Mouse (Mus musculus): ENCODE measurements at regions not wholly inside any gene's neighbourhood (a gene's known extent, or its start where the extent isn't known, plus 50 kb on each side); places are given as distances from the start of the nearest gene placed in this dataset.

- TF ChIP-seq POLR2A (IDR thresholded peaks at IDR 0.05; ENCODE audit: low read depth, low read length) (no peak), CTCF (IDR thresholded peaks at IDR 0.05; ENCODE audit: extremely low read depth, insufficient read length, insufficient replicate concordance, low read depth, low read length) (no peak)
Observed at GRCm38 (mm10) chr6:51185201-51185600, 247.3 kb upstream of the Nfe2l3 start.

Data from small intestine, adult 2 months (tissue).